Mouse (Mus musculus) kidney, adult 9 months (tissue): ENCODE results near the gene Lcn9.

Experiments
- DNase-seq: peaks from one replicate; pipeline ENCODE4 v3.0.0; 2022

Lcn9 gene

DNA sequence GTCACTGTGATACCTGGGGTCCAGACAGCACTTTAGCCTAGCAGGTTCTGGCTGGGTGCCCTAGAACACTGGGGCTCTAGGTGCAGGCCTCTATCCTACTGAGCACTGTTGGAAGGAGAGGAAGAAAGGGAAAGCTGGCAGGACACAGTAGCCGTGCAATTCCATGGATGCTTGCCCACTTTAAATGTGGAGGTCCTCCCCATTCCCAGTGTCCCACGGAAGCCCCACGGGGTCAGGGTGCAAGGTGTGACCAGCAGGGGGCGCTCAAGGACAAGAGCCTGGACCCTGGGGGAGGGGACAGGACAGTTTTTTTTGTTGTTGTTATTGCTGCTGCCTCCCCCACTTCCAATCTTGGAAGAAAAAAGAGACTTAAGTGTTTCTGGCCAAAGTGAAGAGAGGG lies 27.4 kb downstream of the Lcn9 start:
- DNase-seq: peak; percentile 41

DNA sequence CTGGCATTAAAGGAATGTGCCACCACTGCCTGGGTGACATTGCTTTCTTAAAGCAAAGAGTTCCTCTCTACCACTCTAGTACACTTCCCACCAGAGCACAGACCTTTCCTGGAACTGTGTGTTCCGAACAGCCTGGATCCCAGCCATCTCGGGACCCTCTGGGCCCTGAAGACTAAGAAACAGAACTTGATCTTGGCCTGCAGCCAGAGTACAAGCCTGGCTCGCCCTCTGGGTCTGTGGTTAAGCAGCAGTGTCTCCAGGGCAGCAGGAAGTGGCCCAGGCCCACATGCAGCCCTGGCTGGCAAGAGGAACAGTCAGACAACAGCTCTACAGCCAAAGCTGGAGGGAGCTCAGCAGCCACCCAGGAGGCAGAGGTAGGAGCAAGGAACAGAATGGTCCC lies 29.7 kb downstream of the Lcn9 start:
- DNase-seq: peak; percentile 41

DNA sequence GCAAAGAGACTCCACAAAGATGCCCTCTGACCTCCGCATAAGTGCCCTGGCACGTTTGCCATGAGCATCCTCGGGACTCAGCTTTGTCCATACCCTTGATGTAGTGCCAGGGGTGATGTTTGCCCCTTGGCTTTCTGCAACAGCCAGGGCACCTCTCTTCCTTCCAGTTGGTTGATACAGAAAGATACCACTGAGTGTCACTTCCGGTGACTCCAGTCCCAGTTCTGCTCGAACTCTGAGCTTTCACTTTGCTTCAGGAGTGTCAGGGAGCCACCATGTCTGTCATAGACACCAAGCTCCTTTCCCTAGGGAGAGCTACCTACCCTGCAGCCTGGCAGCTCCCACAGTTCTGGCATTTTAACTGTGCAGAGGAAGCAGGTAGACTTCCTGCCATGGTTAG lies 31.0 kb downstream of the Lcn9 start:
- DNase-seq: no peak

DNA sequence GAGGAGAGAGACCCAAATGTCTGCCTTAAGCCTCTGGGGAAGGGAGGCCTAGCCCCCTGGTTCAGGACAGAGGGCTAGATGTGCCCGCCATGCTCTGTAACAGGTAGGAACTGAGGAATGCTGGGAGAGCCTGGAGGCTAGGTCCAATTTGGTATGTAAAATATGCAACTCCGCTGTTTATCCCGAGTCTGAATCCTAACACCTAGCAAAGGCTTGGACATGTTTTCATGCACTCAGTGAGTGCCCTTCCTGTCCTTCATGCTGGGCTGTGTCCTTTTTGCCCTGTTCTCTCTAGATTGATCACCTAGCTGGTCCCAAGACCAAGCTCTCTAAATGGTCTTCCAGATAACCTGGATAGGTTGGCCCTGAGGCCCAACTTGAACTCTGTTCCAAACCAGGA lies 36.9 kb downstream of the Lcn9 start:
- DNase-seq: peak; percentile 29

DNA sequence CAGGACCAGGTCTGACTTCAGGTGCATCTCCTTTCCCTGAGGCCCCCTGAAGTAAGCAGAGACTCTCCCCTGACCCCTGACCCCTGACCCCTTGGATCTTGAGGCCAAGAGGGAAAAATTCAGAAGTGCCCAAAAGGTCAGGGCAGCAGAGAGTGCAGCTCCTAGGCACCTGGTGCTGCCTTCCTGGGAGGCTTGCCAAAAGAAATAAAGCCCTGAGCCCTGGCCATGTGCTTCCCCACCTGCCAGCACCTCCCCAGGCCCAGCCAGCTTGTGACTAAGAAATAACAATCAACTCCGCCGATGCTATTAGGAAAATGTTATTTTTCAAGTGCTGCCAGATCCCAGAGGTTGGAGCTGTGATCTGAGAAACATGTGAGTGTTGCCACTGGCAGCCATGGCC lies 39.1 kb downstream of the Lcn9 start:
- DNase-seq: peak; percentile 47

DNA sequence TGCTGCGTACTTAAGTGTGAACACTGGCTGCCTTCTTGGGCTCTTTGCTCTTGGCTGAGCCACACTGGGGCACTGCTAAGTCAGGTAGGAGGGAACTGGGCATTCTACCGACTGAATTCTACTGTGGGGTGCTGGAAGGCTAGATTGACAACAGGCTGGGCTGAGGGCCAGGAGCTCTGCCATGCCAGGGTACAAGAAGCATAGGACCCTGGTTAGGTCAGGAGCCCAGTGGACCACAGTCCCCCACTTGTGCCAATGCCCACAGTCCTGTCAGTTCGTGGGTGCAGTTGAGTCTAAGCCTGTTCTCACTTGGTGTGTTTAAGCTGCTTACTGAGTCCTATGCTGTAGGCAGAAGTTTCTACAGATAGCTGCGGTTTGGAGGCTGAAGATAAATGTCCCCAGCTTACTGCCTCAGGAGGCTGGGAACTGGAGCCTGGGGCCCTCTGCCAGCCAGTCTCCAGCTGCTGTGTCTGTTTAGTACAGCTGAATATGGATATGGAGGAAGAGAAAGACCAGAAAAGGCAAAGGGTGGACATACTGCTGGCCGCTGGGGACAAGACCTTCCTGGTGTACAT lies 39.8 kb downstream of the Lcn9 start:
- DNase-seq: no peak

DNA sequence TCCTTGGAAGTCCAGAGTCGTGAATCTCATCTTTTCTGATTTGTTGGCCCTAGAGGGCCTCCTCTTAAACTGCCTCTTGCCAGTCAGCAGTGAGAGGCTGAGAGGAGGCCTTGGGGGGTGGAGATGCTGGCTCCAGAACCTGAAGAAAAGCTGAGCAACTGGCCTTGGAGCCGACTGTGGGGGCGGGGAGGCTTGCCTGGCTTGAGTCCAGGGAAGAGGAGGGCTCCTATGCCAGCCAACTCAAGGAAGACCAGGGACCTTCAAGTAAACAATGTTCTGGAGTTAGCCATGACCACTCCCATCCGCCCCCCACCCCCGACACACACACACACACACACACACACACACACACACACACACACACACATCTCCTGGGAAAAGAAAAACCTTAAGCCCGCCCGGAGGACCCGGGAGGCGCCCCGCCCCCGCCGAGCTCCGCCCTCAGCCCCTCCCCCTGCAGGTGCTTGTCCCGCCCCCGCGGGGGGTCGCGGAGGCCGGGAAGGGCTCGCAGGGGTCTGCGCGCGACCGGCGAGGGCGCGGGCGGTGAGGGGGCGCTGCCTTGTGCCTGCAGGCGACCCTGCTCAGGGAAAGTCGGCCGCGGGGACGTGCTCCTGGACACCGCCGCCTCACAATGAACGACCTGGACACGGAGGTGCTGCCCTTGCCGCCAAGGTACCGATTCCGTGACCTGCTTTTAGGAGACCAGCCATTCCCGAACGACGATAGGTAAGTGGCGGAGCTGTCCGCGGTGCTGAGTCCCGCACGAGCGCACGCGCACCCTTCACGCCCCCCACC lies 40.6 kb downstream of the Lcn9 start, which contains the start of gene Kcnt1:
Kcnt1 (plus strand) TSS at position 398 of the 795 bp plus-strand sequence.
- peak; percentile 45 for DNase-seq

DNA sequence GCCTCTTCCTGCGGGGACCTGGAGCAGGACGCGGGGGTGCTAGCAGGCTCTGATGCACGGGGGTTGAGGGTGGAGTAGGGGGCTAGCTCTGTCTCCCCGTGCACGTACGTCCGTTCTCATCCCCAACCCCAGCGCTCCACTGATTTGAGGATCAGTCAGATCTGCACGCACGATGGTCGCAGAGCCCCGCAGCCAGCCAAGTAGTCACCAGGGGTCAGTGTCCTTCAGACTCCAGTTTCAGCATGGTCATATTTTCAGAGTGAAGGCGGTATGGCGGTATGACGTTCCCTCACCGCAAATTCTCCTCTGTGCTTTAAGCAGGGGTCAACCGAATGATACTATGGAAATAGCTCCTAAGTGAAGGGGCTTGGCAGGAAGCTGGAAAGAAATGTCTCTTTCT lies 41.3 kb downstream of the Lcn9 start:
- no peak for DNase-seq

DNA sequence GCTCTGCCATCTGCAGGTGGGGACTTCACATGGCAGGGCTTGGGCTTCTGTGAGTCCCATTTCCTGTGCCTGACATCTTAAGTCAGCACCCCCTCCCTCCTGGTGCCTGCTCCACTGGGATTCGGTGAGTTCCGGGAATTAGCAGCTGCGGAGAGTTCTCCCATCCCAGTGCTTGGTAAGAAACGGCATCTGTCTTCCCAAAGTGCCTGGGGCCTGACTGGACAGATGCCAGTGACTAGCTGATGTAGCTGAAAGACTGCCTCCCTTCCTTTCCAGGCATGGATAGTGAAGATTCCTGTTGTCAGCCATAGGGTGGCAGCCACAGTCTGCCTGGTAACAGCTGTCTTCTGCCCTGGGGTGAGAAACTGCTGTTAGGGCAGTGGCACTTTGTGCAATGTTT lies 42.5 kb downstream of the Lcn9 start:
- no peak for DNase-seq

DNA sequence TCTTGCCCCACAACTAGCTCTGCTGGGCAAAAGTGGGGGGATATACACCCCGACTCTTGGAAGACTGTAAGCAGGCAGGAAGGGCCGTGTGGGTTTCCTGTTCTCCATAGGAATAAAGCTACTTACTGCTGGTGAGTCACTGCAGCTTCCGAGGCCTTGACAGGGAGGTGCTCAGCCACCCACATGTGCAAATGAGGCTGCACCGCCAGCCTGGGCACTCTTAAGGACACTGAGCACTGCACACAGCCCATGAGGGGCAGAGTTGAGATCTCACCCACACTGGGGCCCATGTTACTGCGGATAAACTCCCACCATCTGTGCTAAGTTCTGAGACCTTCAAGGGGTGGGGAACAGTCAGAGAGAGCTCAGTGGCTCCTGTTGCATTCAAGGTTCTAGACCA lies 43.7 kb downstream of the Lcn9 start:
- DNase-seq: no peak
